Mouse (Mus musculus) limb, embryonic 14.5 days (tissue): ENCODE measurements at regions not wholly inside any gene's neighbourhood (a gene's known extent, or its start where the extent isn't known, plus 50 kb on each side); places are given as distances from the start of the nearest gene placed in this dataset. TPM values are rescaled to one million over a fixed set of nuclear protein-coding genes. Genes with fewer than 3 reads are reported as not detected.

Experiments
- ATAC-seq: fragments of 200-750 bp; cut with Nextera tagmentation; 2 replicates; pipeline ENCODE4 v1.8.0; 2017; ENCODE audit warnings: low read depth, moderate number of reproducible peaks, moderate TSS enrichment; ENCODE audit not compliant: low FRiP score
- DNase-seq: peaks from one replicate; pipeline ENCODE4 v3.0.0-alpha.2; 2015; ENCODE audit warnings: low spot score
- H3K27ac ChIP-seq: fragments of 300-500 bp; sonication (generic); replicated peaks from 2 replicates; pipeline ENCODE4 v1.5.1; 2014; ENCODE audit warnings: low read depth, mild to moderate bottlenecking, low read length, moderate library complexity, mixed read lengths
- H3K27me3 ChIP-seq: fragments of 300-500 bp; sonication (generic); 2 replicates; pipeline ENCODE4 v1.6.1; 2014; ENCODE audit warnings: low read length, mixed read lengths; ENCODE audit not compliant: control insufficient read depth, insufficient read depth
- H3K36me3 ChIP-seq: fragments of 300-500 bp; sonication (generic); 2 replicates; pipeline ENCODE4 v1.6.1; 2014; ENCODE audit warnings: mild to moderate bottlenecking, low read length, moderate library complexity, mixed read lengths; ENCODE audit not compliant: control insufficient read depth, insufficient read depth
- H3K4me1 ChIP-seq: fragments of 300-500 bp; sonication (generic); 2 replicates; pipeline ENCODE4 v1.6.1; 2014; ENCODE audit warnings: antibody characterized with exemption, low read length, mixed read lengths; ENCODE audit not compliant: control insufficient read depth, insufficient read depth
- H3K4me2 ChIP-seq: fragments of 300-500 bp; sonication (generic); replicated peaks from 2 replicates; pipeline ENCODE4 v1.6.1; 2014; ENCODE audit warnings: low read depth, mild to moderate bottlenecking, low read length, moderate library complexity; ENCODE audit not compliant: severe bottlenecking
- H3K4me3 ChIP-seq: fragments of 300-500 bp; sonication (generic); replicated peaks from 2 replicates; pipeline ENCODE4 v1.5.1; 2014; ENCODE audit warnings: low read length
- H3K9ac ChIP-seq: fragments of 300-500 bp; sonication (generic); 2 replicates; pipeline ENCODE4 v1.6.1; 2014; ENCODE audit warnings: mild to moderate bottlenecking, low read depth, low read length, moderate library complexity; ENCODE audit not compliant: severe bottlenecking
- H3K9me3 ChIP-seq: fragments of 300-500 bp; sonication (generic); 2 replicates; pipeline ENCODE4 v1.6.1; 2016; ENCODE audit warnings: low read length; ENCODE audit not compliant: control insufficient read depth
- POLR2A ChIP-seq: fragments of 200-500 bp; IDR thresholded peaks from 2 replicates; pipeline ENCODE4 v1.8.0; 2012; ENCODE audit warnings: inconsistent platforms, mild to moderate bottlenecking, moderate library complexity, borderline replicate concordance; ENCODE audit not compliant: insufficient read depth, insufficient read length; ENCODE audit errors: extremely low read depth
- WGBS: fragments of 180-500 bp; shearing (Covaris S2); extraction: QIAGEN DNeasy Blood & Tissue Kit; methylation state at CpG from one replicate; pipeline ENCODE4 v1.1.7; 2014; 5-methylcytosine and 5-hydroxymethylcytosine counted together
- microRNA-seq: library from miRNA; unstranded; fragments of <30 nt; microRNA quantifications from one replicate; pipeline ENCODE4, GENCODE M21; 2016

- Histone ChIP-seq H3K4me2 (no peak overlapping the region), H3K36me3 (no peaks in the 10 kb centered on the region), H3K27ac (no peak overlapping the region), H3K9me3 (no peaks in the 10 kb centered on the region), H3K4me3 (no peak overlapping the region), H3K27me3 (no peaks in the 10 kb centered on the region), H3K9ac (no peak overlapping the region), H3K4me1 (no peaks in the 10 kb centered on the region)
- 81% methylated on average over 1 of the region's 1 CpGs for WGBS
- ATAC-seq (no peak), DNase-seq (no peak)
- TF ChIP-seq POLR2A: no peak
Measured at GRCm38 (mm10) chr11:16683538-16683937, 68.5 kb upstream of the Egfr start.

- WGBS: 80% methylated on average over 1 of the region's 1 CpGs
- no peak for DNase-seq
- Histone ChIP-seq H3K27ac (no peak overlapping the region), H3K4me1 (no peaks in the 10 kb centered on the region), H3K4me2 (no peak overlapping the region), H3K4me3 (no peak overlapping the region), H3K27me3 (no peaks in the 10 kb centered on the region), H3K36me3 (no peaks in the 10 kb centered on the region), H3K9me3 (no peaks in the 10 kb centered on the region), H3K9ac (no peak overlapping the region)
- no peak for TF ChIP-seq POLR2A
- ATAC-seq: no peak
Measured at GRCm38 (mm10) chr11:16695596-16695995, 56.4 kb upstream of the Egfr start.

DNA sequence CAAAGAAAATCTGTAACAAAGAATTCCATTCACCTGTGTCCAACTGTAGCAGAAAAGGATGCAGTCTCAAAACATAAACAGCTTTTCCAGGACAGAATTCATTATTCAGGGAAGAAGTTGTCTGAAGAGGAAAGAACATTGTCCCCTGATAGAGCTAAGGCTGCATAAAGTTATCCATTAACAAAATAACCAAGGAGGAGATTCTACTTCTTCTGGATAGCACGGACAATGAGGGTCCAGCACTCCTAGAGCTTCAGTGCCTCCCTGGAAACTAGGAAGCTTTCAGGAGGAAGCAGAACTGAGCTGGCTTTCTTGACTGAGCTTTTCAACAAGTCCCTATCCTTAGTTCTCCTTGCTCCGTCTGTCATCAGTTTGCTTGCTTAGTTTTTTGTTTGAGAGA is 55.2 kb upstream of the Egfr start:
- WGBS: 87% methylated on average over 2 of the region's 2 CpGs

GRCm38 (mm10) chr11:16701826-16702225 is 50.2 kb upstream of the Egfr start:
- TF ChIP-seq POLR2A: no peak
- Histone ChIP-seq H3K27me3 (no peaks in the 10 kb centered on the region), H3K27ac (no peak overlapping the region), H3K4me1 (no peaks in the 10 kb centered on the region; the same call in 1 of the 2 replicates), H3K36me3 (no peaks in the 10 kb centered on the region), H3K9me3 (no peaks in the 10 kb centered on the region), H3K4me3 (no peak overlapping the region), H3K4me2 (no peak overlapping the region), H3K9ac (no peak overlapping the region)
- DNase-seq (no peak), ATAC-seq (no peak)
- 62% methylated on average over 4 of the region's 4 CpGs for WGBS

More for the DNA sequence above, 55.2 kb upstream of the Egfr start:
- no peak overlapping the region for H3K27ac ChIP-seq
- H3K9me3 ChIP-seq: no peaks in the 10 kb centered on the region
- no peak for DNase-seq
- H3K4me1 ChIP-seq: no peaks in the 10 kb centered on the region; the same call in 1 of the 2 replicates
- no peak overlapping the region for H3K4me3 ChIP-seq
- H3K36me3 ChIP-seq: no peaks in the 10 kb centered on the region
- no peak for ATAC-seq
- TF ChIP-seq POLR2A: no peak
- H3K27me3 ChIP-seq: no peaks in the 10 kb centered on the region
- no peak overlapping the region for H3K4me2 ChIP-seq
- H3K9ac ChIP-seq: no peak overlapping the region

Small RNAs in the stretch of these regions (microRNA-seq; reads per million reads assigned to microRNA genes)
- not detected for gene Gm24714
